ENCODE assay signal across 12 mouse cellular contexts in genomic region chr4:57511734-57512133, GRCm38 (mm10).
"Had no signal": no experiment of that assay in that cellular context is flagged by ENCODE, and none has a peak within 500 bp of the region (broad histone marks: within the 10 kb centered on the region; RNA-seq: fewer than 3 reads in every experiment).

No protein-coding gene starts in this region.

- H3K4me1 ChIP-seq: midbrain, embryonic 13.5 days; stomach, embryonic 15.5 days had no signal

- H3K9ac ChIP-seq: liver, embryonic 14.5 days; midbrain, embryonic 13.5 days; stomach, embryonic 15.5 days had no signal

- DNase-seq: lung, adult 2 months; lung, postnatal 36 days; right cerebral cortex, postnatal 14 days; thymus, adult 2 months; thymus, postnatal 25 days had no signal

- H3K27me3 ChIP-seq: midbrain, embryonic 13.5 days; stomach, embryonic 15.5 days had no signal

- H3K4me3 ChIP-seq: left cerebral cortex, adult 2 months; limb, embryonic 10.5 days; midbrain, embryonic 13.5 days; stomach, embryonic 15.5 days had no signal

- H3K27ac ChIP-seq: hindbrain, postnatal 0 days; left cerebral cortex, adult 2 months; limb, embryonic 10.5 days; liver, embryonic 14.5 days; midbrain, embryonic 13.5 days; stomach, embryonic 15.5 days had no signal

- H3K4me2 ChIP-seq: midbrain, embryonic 13.5 days; stomach, embryonic 15.5 days had no signal

- H3K36me3 ChIP-seq: limb, embryonic 10.5 days; midbrain, embryonic 13.5 days; stomach, embryonic 15.5 days had no signal

- ATAC-seq: hindbrain, postnatal 0 days; lung, postnatal 0 days; midbrain, embryonic 13.5 days had no signal

- H3K9me3 ChIP-seq: limb, embryonic 10.5 days; midbrain, embryonic 13.5 days; stomach, embryonic 15.5 days had no signal
